Mouse (Mus musculus) liver, embryonic 13.5 days (tissue): Measurements from ENCODE around the gene Tnfsf9. TPM values are rescaled to one million over a fixed set of nuclear protein-coding genes. Genes with fewer than 3 reads are reported as not detected.
A peak's percentile ranks its signal among the peaks of the same experiment; 100 is the strongest.
"Not testable (repeated sequence)": the region's sequence is repeated elsewhere in the genome, so short reads cannot be mapped to it uniquely, and the experiment has no call there.

ENCODE experiments used
- ATAC-seq: fragments of 200-750 bp; cut with Nextera tagmentation; 2 replicates; pipeline ENCODE4 v1.8.0; 2017; ENCODE audit warnings: low read depth, mild to moderate bottlenecking, moderate number of reproducible peaks, moderate library complexity
- DNase-seq: peaks from one replicate; pipeline ENCODE4 v3.0.0; 2022
- H3K27ac ChIP-seq: fragments of 300-500 bp; sonication (generic); 2 replicates; pipeline ENCODE4 v1.5.1; 2015; ENCODE audit warnings: moderate library complexity, mild to moderate bottlenecking, inconsistent platforms
- H3K27me3 ChIP-seq: fragments of 300-500 bp; sonication (generic); 2 replicates; pipeline ENCODE4 v1.6.1; 2015; ENCODE audit warnings: mild to moderate bottlenecking, inconsistent platforms
- H3K36me3 ChIP-seq: fragments of 300-500 bp; sonication (generic); 2 replicates; pipeline ENCODE4 v1.6.1; 2015; ENCODE audit warnings: mild to moderate bottlenecking, inconsistent platforms
- H3K4me1 ChIP-seq: fragments of 300-500 bp; sonication (generic); replicated peaks from 2 replicates; pipeline ENCODE4 v1.6.1; 2015; ENCODE audit warnings: inconsistent platforms
- H3K4me2 ChIP-seq: fragments of 300-500 bp; sonication (generic); 2 replicates; pipeline ENCODE4 v1.6.1; 2015; ENCODE audit warnings: inconsistent platforms, mild to moderate bottlenecking, moderate library complexity
- H3K4me3 ChIP-seq: fragments of 300-500 bp; sonication (generic); replicated peaks from 2 replicates; pipeline ENCODE4 v1.5.1; 2015; ENCODE audit warnings: mild to moderate bottlenecking, inconsistent platforms
- H3K9ac ChIP-seq: fragments of 300-500 bp; sonication (generic); 2 replicates; pipeline ENCODE4 v1.6.1; 2015; ENCODE audit warnings: mild to moderate bottlenecking, inconsistent platforms
- H3K9me3 ChIP-seq: fragments of 300-500 bp; sonication (generic); replicated peaks from 2 replicates; pipeline ENCODE4 v1.6.1; 2016; ENCODE audit warnings: inconsistent platforms
- WGBS: fragments of 180-500 bp; shearing (Covaris S2); methylation state at CpG from one replicate; pipeline ENCODE4 v1.1.7; 2015; ENCODE audit not compliant: insufficient replicate concordance; 5-methylcytosine and 5-hydroxymethylcytosine counted together
- polyA plus RNA-seq: library from polyadenylated mRNA; unstranded; fragments of >200 nt; fragmentation: Nextera tagmentation; extraction: Ambion mirVana; gene quantifications from 2 replicates; pipeline ENCODE4 v1.2.1, GENCODE M21; 2015

Gene Tnfsf9
- polyA plus RNA-seq, 1 experiment from 2014 or later: 1.0 TPM

DNA sequence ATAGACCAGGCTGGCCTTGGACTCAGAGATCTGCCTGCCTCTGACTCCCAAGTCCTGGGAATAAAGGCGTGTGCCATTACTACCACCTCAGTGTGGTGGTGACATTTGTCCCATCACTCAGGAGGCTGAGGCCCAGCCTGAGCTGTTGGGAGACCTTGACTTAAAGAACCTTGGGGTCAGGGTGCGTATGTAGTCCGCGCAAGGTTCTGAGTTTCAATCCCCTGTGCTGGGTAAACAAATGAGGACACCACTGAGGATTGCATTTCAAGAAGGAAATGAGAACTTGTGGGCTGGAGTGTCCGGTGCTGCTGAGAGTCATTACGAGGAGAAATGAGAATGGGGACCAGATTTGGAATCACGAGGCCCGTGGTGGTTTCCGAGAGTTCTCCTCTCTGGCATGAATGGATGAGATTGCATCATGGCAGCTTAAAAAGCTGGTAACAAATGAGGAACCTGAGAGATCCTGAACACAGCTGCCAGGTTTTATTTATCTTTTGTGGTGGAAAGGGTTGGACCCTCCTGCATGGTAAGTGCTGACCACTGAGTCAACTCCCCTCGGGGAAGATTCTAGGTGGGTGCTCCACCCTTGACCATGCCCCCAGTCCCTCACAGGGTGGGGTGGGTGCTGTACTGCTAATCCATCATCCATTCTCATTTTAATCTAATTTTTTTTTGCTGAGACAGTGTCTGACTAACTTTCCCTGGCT lies 7.8 kb downstream of the Tnfsf9 start:
- ATAC-seq (no peak; the same call in 1 of the 2 replicates), DNase-seq (no peak)
- WGBS: 53% methylated on average over 10 of the region's 10 CpGs

GRCm38 (mm10) chr17:57116801-57117200 lies 11.7 kb downstream of the Tnfsf9 start:
- no peak for ATAC-seq
- H3K4me1 ChIP-seq: peaks cover 16% of the 10 kb centered on the region

More for the DNA sequence above, 7.8 kb downstream of the Tnfsf9 start:
- peaks cover 22% of the 10 kb centered on the region for H3K27me3 ChIP-seq
- H3K4me1 ChIP-seq: peaks cover 4% of the 10 kb centered on the region; the same call in 1 of the 2 replicates
- no peak overlapping the region for H3K4me3 ChIP-seq
- H3K27ac ChIP-seq: no peak overlapping the region
- no peak overlapping the region for H3K4me2 ChIP-seq
- H3K9ac ChIP-seq: no peak overlapping the region
- H3K36me3 ChIP-seq: no peaks in the 10 kb centered on the region
- no peaks in the 10 kb centered on the region for H3K9me3 ChIP-seq

GRCm38 (mm10) chr17:57118524-57119349 lies 13.6 kb downstream of the Tnfsf9 start:
- Histone ChIP-seq H3K36me3 (no peaks in the 10 kb centered on the region), H3K4me3 (no peak overlapping the region), H3K27ac (no peak overlapping the region), H3K4me2 (peak overlapping the region; percentile 43), H3K4me1 (peaks cover 16% of the 10 kb centered on the region), H3K9ac (no peak overlapping the region), H3K27me3 (peaks cover 24% of the 10 kb centered on the region), H3K9me3 (no peaks in the 10 kb centered on the region)
- ATAC-seq: peak; percentile 87
- WGBS: 3% methylated on average over 11 of the region's 11 CpGs
- DNase-seq: peak; percentile 52

More at GRCm38 (mm10) chr17:57116801-57117200, 11.7 kb downstream of the Tnfsf9 start:
- H3K36me3 ChIP-seq: no peaks in the 10 kb centered on the region
- WGBS: 54% methylated on average over 2 of the region's 2 CpGs
- no peak overlapping the region for H3K4me2 ChIP-seq
- H3K27ac ChIP-seq: no peak overlapping the region
- no peaks in the 10 kb centered on the region for H3K9me3 ChIP-seq
- no peak overlapping the region for H3K9ac ChIP-seq
- DNase-seq: no peak
- H3K4me3 ChIP-seq: no peak overlapping the region
- peaks cover 24% of the 10 kb centered on the region for H3K27me3 ChIP-seq

DNA sequence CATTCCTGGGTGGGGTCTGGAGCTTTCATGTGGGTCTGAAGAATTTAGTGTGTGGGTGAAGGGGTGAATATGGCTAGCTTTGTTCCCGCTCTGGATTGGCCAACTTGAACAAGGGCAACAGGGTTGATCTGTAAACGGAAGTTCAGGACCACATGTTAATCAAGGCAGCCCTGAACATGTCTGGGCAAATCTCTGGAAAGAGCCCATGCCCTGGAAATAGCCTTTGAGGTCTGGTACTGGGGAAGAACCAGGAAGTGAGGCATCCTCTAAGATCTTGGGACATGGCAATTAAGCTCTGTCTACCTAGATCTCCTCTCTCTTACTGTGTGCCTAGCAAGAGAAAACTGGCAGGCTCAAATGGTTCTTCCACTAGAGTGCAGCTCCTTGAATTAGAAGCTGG lies 16.7 kb downstream of the Tnfsf9 start:
- no peak overlapping the region for H3K9ac ChIP-seq
- H3K27ac ChIP-seq: no peak overlapping the region
- H3K9me3 ChIP-seq: no peaks in the 10 kb centered on the region
- H3K4me2 ChIP-seq: no peak overlapping the region
- 63% methylated on average over 2 of the region's 2 CpGs for WGBS
- peaks cover 21% of the 10 kb centered on the region for H3K4me1 ChIP-seq
- ATAC-seq (no peak), DNase-seq (no peak)
- H3K36me3 ChIP-seq: no peaks in the 10 kb centered on the region
- H3K4me3 ChIP-seq: no peak overlapping the region
- peaks cover 6% of the 10 kb centered on the region; the same call in 1 of the 2 replicates for H3K27me3 ChIP-seq

GRCm38 (mm10) chr17:57123192-57124118 lies 18.3 kb downstream of the Tnfsf9 start:
- no peak overlapping the region for H3K4me2 ChIP-seq
- H3K4me1 ChIP-seq: peaks cover 16% of the 10 kb centered on the region
- H3K27ac ChIP-seq: no peak overlapping the region
- no peaks in the 10 kb centered on the region for H3K27me3 ChIP-seq
- no peaks in the 10 kb centered on the region for H3K36me3 ChIP-seq
- no peak overlapping the region for H3K9ac ChIP-seq
- 66% methylated on average over 11 of the region's 11 CpGs for WGBS
- ATAC-seq (no peak), DNase-seq (no peak)
- no peaks in the 10 kb centered on the region for H3K9me3 ChIP-seq
- no peak overlapping the region for H3K4me3 ChIP-seq

GRCm38 (mm10) chr17:57124792-57125191 lies 19.7 kb downstream of the Tnfsf9 start:
- DNase-seq (no peak), ATAC-seq (no peak)
- H3K27ac ChIP-seq: no peak overlapping the region
- H3K9me3 ChIP-seq: no peaks in the 10 kb centered on the region
- H3K9ac ChIP-seq: no peak overlapping the region
- 54% methylated on average over 4 of the region's 4 CpGs for WGBS
- no peak overlapping the region for H3K4me3 ChIP-seq
- no peaks in the 10 kb centered on the region for H3K27me3 ChIP-seq
- no peak overlapping the region for H3K4me2 ChIP-seq
- no peaks in the 10 kb centered on the region for H3K36me3 ChIP-seq
- H3K4me1 ChIP-seq: 0 out of 2 replicates have a peak, but pooled peaks cover 5% of the 10 kb centered on the region

DNA sequence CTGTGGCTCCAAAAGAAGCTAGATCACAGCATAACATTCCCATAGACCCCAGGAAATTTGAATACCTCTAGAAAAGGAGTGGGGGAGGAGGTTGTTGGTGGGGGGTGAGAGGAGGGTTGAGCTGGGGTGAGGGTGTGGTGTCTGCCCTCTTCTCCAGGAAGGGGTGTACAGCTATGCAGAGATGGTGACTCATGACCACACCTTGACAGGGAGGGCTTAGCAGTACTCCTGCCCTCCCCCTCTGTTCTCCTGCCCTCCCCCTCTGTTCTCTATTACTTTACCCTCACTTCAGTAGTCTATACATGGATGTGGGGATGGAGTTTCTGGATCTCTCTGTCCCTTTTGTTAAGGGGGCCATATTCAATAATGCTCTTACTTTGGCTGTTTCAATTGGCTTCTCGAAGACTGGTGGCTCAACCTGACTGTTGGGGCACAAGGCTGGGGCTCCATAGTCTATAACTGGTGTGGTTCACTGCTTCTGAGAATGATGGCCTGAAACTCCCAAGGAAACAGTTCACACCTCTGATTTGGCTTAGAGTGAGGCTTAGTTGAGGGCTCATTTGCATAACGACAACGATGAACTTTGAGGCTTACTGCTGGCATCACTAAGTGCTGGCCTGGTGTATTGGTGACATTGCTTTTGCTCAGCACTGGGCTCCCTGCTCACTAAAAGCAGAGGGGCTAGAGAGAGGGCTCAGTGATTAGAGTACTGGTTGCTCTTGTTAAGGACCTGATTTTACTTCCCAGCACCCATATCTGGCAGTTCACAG lies 20.9 kb downstream of the Tnfsf9 start:
- Histone ChIP-seq H3K27ac (no peak overlapping the region), H3K4me2 (no peak overlapping the region), H3K36me3 (no peaks in the 10 kb centered on the region), H3K9ac (no peak overlapping the region), H3K27me3 (no peaks in the 10 kb centered on the region), H3K9me3 (no peaks in the 10 kb centered on the region), H3K4me3 (no peak overlapping the region), H3K4me1 (peaks cover 11% of the 10 kb centered on the region; the same call in 1 of the 2 replicates)
- 49% methylated on average over 3 of the region's 3 CpGs for WGBS
- DNase-seq (no peak), ATAC-seq (0 out of 2 replicates have a peak, but pooled peaks have one; percentile 31)

GRCm38 (mm10) chr17:57131793-57132192 lies 26.7 kb downstream of the Tnfsf9 start:
- no peaks in the 10 kb centered on the region for H3K27me3 ChIP-seq
- WGBS: 60% methylated on average over 1 of the region's 1 CpGs
- peak; percentile 57; the same call in 1 of the 2 replicates for ATAC-seq
- no peak overlapping the region for H3K4me2 ChIP-seq
- no peaks in the 10 kb centered on the region for H3K9me3 ChIP-seq
- no peak overlapping the region for H3K9ac ChIP-seq
- DNase-seq: no peak
- H3K27ac ChIP-seq: no peak overlapping the region
- no peak overlapping the region for H3K4me3 ChIP-seq
- H3K36me3 ChIP-seq: no peaks in the 10 kb centered on the region
- H3K4me1 ChIP-seq: peaks cover 28% of the 10 kb centered on the region

- WGBS: 4% methylated on average over 3 of the region's 3 CpGs
- ATAC-seq: not testable (repeated sequence)
These were observed 28.9 kb downstream of the Tnfsf9 start for GRCm38 (mm10) chr17:57134021-57134420.

GRCm38 (mm10) chr17:57134693-57135092 lies 29.6 kb downstream of the Tnfsf9 start:
- no peaks in the 10 kb centered on the region for H3K27me3 ChIP-seq
- no peak overlapping the region for H3K9ac ChIP-seq
- H3K4me2 ChIP-seq: no peak overlapping the region
- H3K4me3 ChIP-seq: no peak overlapping the region
- H3K36me3 ChIP-seq: no peaks in the 10 kb centered on the region
- WGBS: 34% methylated on average over 2 of the region's 2 CpGs
- H3K4me1 ChIP-seq: peaks cover 36% of the 10 kb centered on the region
- ATAC-seq (0 out of 2 replicates have a peak, but pooled peaks have one; percentile 55), DNase-seq (no peak)
- no peaks in the 10 kb centered on the region for H3K9me3 ChIP-seq
- no peak overlapping the region for H3K27ac ChIP-seq

More at GRCm38 (mm10) chr17:57134021-57134420, 28.9 kb downstream of the Tnfsf9 start:
- DNase-seq, H3K9me3 ChIP-seq, H3K27me3 ChIP-seq, H3K4me2 ChIP-seq, H3K4me3 ChIP-seq, H3K9ac ChIP-seq, H3K27ac ChIP-seq, H3K36me3 ChIP-seq: not testable (repeated sequence)
- peaks cover 29% of the 10 kb centered on the region for H3K4me1 ChIP-seq
